Mouse (Mus musculus) cerebellum, adult 2 months (tissue): ENCODE results near the gene Tbxa2r.

Experiments
- CTCF ChIP-seq: fragments of 200-500 bp; IDR thresholded peaks from 2 replicates; pipeline ENCODE4 v1.5.1; 2011; ENCODE audit warnings: low read depth, mild to moderate bottlenecking, control low read depth, low read length, moderate library complexity, borderline replicate concordance; ENCODE audit not compliant: insufficient read depth
- POLR2A ChIP-seq: fragments of 200-500 bp; IDR thresholded peaks from 2 replicates; pipeline ENCODE4 v1.6.1; 2011; ENCODE audit warnings: low read length, control low read depth, borderline replicate concordance; ENCODE audit not compliant: insufficient read depth

DNA sequence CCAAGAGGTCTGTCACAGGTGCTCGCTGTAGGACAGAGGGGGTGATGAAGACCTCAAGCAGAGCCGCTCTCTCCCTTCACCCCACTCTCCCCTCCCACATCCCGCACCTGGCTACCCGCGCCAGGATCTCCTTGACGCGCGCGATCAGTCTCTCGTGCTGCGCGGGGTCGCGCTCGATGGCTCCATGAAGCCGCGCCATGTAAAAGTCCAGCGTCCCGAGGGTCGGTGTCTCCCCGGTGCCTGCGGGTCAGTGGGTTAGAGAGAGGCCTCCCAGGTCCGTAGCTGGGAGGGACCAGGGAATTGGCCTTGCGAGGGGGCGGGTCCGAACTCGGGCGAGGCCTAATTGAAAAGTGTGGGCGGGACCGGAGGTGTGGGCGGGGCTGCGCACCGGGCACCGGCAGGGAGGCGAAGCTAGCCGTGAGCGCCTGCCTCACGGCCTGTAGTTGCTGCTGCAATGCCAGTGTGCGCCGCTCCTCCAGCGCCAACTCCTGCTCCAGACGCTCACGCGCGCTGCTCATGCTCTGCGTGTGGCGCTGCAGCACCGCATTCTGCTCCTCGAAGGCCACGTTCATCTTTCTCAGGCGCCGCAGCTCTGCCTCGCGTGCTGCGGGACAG, 18.0 kb downstream of the Tbxa2r start:
- TF ChIP-seq POLR2A = no peak
- TF ChIP-seq CTCF = no peak
